Mouse (Mus musculus) G1E (cell line): ENCODE measurements around the gene Fabp7. TPM values are rescaled to one million over a fixed set of nuclear protein-coding genes. Genes with fewer than 3 reads are reported as not detected.

ENCODE experiments used
- ATAC-seq: 2 replicates; pipeline ENCODE4 v1.8.0; 2016; ENCODE audit warnings: mild to moderate bottlenecking; ENCODE audit not compliant: insufficient number of reproducible peaks, poor library complexity, low FRiP score, severe bottlenecking; ENCODE audit errors: extremely low read depth
- DNase-seq: peaks from one replicate; pipeline ENCODE4 v3.0.0; 2012; ENCODE audit warnings: low spot score
- H3K27me3 ChIP-seq: 2 replicates; pipeline ENCODE4 v1.6.1; 2012; ENCODE audit warnings: mild to moderate bottlenecking, low read length, inconsistent platforms; ENCODE audit not compliant: insufficient read depth
- H3K36me3 ChIP-seq: replicated peaks from 2 replicates; pipeline ENCODE3; 2012; ENCODE audit warnings: mild to moderate bottlenecking, inconsistent platforms
- H3K4me1 ChIP-seq: 2 replicates; pipeline ENCODE4 v1.6.1; 2012; ENCODE audit warnings: low read depth, low read length, inconsistent platforms, mixed read lengths; ENCODE audit not compliant: insufficient read depth
- H3K4me3 ChIP-seq: 2 replicates; pipeline ENCODE4 v1.5.1; 2012; ENCODE audit warnings: low read depth, mild to moderate bottlenecking, inconsistent platforms, low read length, moderate library complexity, mixed read lengths
- H3K9me3 ChIP-seq: replicated peaks from 2 replicates; pipeline ENCODE4 v1.6.1; 2012; ENCODE audit warnings: inconsistent platforms
- CTCF ChIP-seq: IDR thresholded peaks from 2 replicates; pipeline ENCODE4 v1.5.1; 2012; ENCODE audit warnings: low read depth, low read length, inconsistent platforms, mixed read lengths
- GATA1 ChIP-seq: IDR thresholded peaks from 2 replicates; pipeline ENCODE4 v1.6.1; 2012; ENCODE audit warnings: borderline replicate concordance, low read length, inconsistent platforms, mixed read lengths
- GATA2 ChIP-seq: IDR thresholded peaks from 2 replicates; pipeline ENCODE4 v1.6.1; 2012; ENCODE audit warnings: low read depth, low read length, inconsistent platforms, borderline replicate concordance
- POLR2AphosphoS5 ChIP-seq: IDR thresholded peaks from 2 replicates; pipeline ENCODE4 v1.6.1; 2012; ENCODE audit warnings: low read depth, low read length, inconsistent platforms; ENCODE audit not compliant: insufficient replicate concordance
- TAL1 ChIP-seq: conservative IDR thresholded peaks from 2 replicates; pipeline ENCODE4 v1.6.1; 2012; ENCODE audit warnings: low read depth, low read length, inconsistent platforms, mixed read lengths
- polyA plus RNA-seq: library from polyadenylated mRNA; stranded (reverse); fragments of >175 nt; gene quantifications from 2 replicates; pipeline ENCODE4 v1.2.3, GENCODE M21; 2012
- total RNA-seq, 2 experiments: library from RNA; stranded (forward) in 1 of 2; stranded (reverse) in 1 of 2; fragments of 200-1000 nt in 1 of 2; fragments of >200 nt in 1 of 2; fragmentation: Nextera tagmentation in 1 of 2; gene quantifications; 2 replicates each; pipeline ENCODE4 v1.2.3; 2014 to 2017

Fabp7 gene
- total and polyA plus RNA-seq, 3 experiments: 0.33 to 0.98 TPM; not detected in 1

GRCm38 (mm10) chr10:57783289-57784130 is 1.2 kb upstream of the Fabp7 start:
- DNase-seq (no peak), ATAC-seq (no peak)
- H3K36me3 ChIP-seq: no peaks in the 10 kb centered on the region
- peaks cover 3% of the 10 kb centered on the region; the same call in 1 of the 2 replicates for H3K27me3 ChIP-seq
- H3K4me3 ChIP-seq: no peak overlapping the region
- H3K4me1 ChIP-seq: peaks cover 5% of the 10 kb centered on the region
- TF ChIP-seq POLR2AphosphoS5: no peak
- no peak for TF ChIP-seq GATA2
- no peak for TF ChIP-seq CTCF
- TF ChIP-seq GATA1: no peak
- TF ChIP-seq TAL1: no peak
- no peaks in the 10 kb centered on the region for H3K9me3 ChIP-seq

- Histone ChIP-seq H3K27me3 (peaks cover 3% of the 10 kb centered on the region; the same call in 1 of the 2 replicates), H3K4me1 (peaks cover 5% of the 10 kb centered on the region), H3K9me3 (no peaks in the 10 kb centered on the region), H3K36me3 (no peaks in the 10 kb centered on the region), H3K4me3 (no peak overlapping the region)
- TF ChIP-seq TAL1: no peak
- no peak for TF ChIP-seq GATA1
- TF ChIP-seq CTCF: no peak
- no peak for TF ChIP-seq POLR2AphosphoS5
- no peak for TF ChIP-seq GATA2
- no peak for ATAC-seq
- DNase-seq: no peak
Measured at GRCm38 (mm10) chr10:57784131-57784875, 378 bp upstream of the Fabp7 start.

GRCm38 (mm10) chr10:57785552-57785951 is 871 bp downstream of the Fabp7 start:
- Histone ChIP-seq H3K9me3 (no peaks in the 10 kb centered on the region), H3K4me1 (no peaks in the 10 kb centered on the region; the same call in 1 of the 2 replicates), H3K27me3 (peaks cover 3% of the 10 kb centered on the region; the same call in 1 of the 2 replicates), H3K36me3 (no peaks in the 10 kb centered on the region), H3K4me3 (no peak overlapping the region)
- TF ChIP-seq POLR2AphosphoS5: no peak
- TF ChIP-seq CTCF: no peak
- no peak for TF ChIP-seq TAL1
- no peak for TF ChIP-seq GATA1
- no peak for TF ChIP-seq GATA2
- no peak for ATAC-seq
- DNase-seq: no peak

GRCm38 (mm10) chr10:57792957-57793356 is 8.3 kb downstream of the Fabp7 start:
- DNase-seq (no peak), ATAC-seq (no peak)
- H3K27me3 ChIP-seq: no peaks in the 10 kb centered on the region
- H3K4me1 ChIP-seq: peaks cover 5% of the 10 kb centered on the region; the same call in 1 of the 2 replicates
- no peaks in the 10 kb centered on the region for H3K36me3 ChIP-seq
- H3K4me3 ChIP-seq: no peak overlapping the region
- no peaks in the 10 kb centered on the region for H3K9me3 ChIP-seq
- TF ChIP-seq GATA2: no peak
- no peak for TF ChIP-seq POLR2AphosphoS5
- TF ChIP-seq GATA1: no peak
- TF ChIP-seq CTCF: no peak
- TF ChIP-seq TAL1: no peak

GRCm38 (mm10) chr10:57794018-57794417 is 9.3 kb downstream of the Fabp7 start, which contains the start of gene Smpdl3a:
TSS of gene Smpdl3a (plus strand) at chr10:57794335.
- Histone ChIP-seq H3K27me3 (no peaks in the 10 kb centered on the region), H3K4me1 (peaks cover 5% of the 10 kb centered on the region; the same call in 1 of the 2 replicates), H3K36me3 (no peaks in the 10 kb centered on the region), H3K4me3 (no peak within 1 kb of the TSS), H3K9me3 (no peaks in the 10 kb centered on the region)
- ATAC-seq: no peak
- TF ChIP-seq TAL1 (no peak), GATA1 (no peak), POLR2AphosphoS5 (no peak), CTCF (no peak), GATA2 (no peak)
- DNase-seq: no peak
